Mouse (Mus musculus) midbrain, embryonic 15.5 days (tissue): ENCODE results near the gene Dst. TPM values are rescaled to one million over a fixed set of nuclear protein-coding genes. Genes with fewer than 3 reads are reported as not detected.
"Not testable (repeated sequence)": the region's sequence is repeated elsewhere in the genome, so short reads cannot be mapped to it uniquely, and the experiment has no call there.

Experiments
- ATAC-seq: fragments of 200-750 bp; cut with Nextera tagmentation; replicated peaks from 2 replicates; pipeline ENCODE4 v1.8.0; 2017; ENCODE audit warnings: moderate TSS enrichment
- H3K27ac ChIP-seq: fragments of 300-500 bp; sonication (generic); 2 replicates; pipeline ENCODE4 v1.5.1; 2015; ENCODE audit warnings: mild to moderate bottlenecking, inconsistent platforms
- H3K27me3 ChIP-seq: fragments of 300-500 bp; sonication (generic); replicated peaks from 2 replicates; pipeline ENCODE4 v1.6.1; 2015; ENCODE audit warnings: inconsistent platforms
- H3K36me3 ChIP-seq: fragments of 300-500 bp; sonication (generic); replicated peaks from 2 replicates; pipeline ENCODE4 v1.6.1; 2015; ENCODE audit warnings: inconsistent platforms
- H3K4me1 ChIP-seq: fragments of 300-500 bp; sonication (generic); 2 replicates; pipeline ENCODE4 v1.6.1; 2015; ENCODE audit warnings: inconsistent platforms
- H3K4me2 ChIP-seq: fragments of 300-500 bp; sonication (generic); 2 replicates; pipeline ENCODE4 v1.6.1; 2015; ENCODE audit warnings: inconsistent platforms, mild to moderate bottlenecking, moderate library complexity
- H3K4me3 ChIP-seq: fragments of 300-500 bp; sonication (generic); 2 replicates; pipeline ENCODE4 v1.5.1; 2015; ENCODE audit warnings: mild to moderate bottlenecking, inconsistent platforms
- H3K9ac ChIP-seq: fragments of 300-500 bp; sonication (generic); 2 replicates; pipeline ENCODE4 v1.6.1; 2015; ENCODE audit warnings: mild to moderate bottlenecking, inconsistent platforms
- H3K9me3 ChIP-seq: fragments of 300-500 bp; sonication (generic); 2 replicates; pipeline ENCODE4 v1.6.1; 2016; ENCODE audit warnings: inconsistent platforms
- WGBS: fragments of 180-500 bp; shearing (Covaris S2); methylation state at CpG from one replicate; pipeline ENCODE4 v1.1.7; 2015; ENCODE audit warnings: mixed read lengths; 5-methylcytosine and 5-hydroxymethylcytosine counted together
- polyA plus RNA-seq: library from polyadenylated mRNA; unstranded; fragments of >200 nt; fragmentation: Nextera tagmentation; extraction: Ambion mirVana; gene quantifications from 2 replicates; pipeline ENCODE4 v1.2.1, GENCODE M21; 2015

Dst gene
- polyA plus RNA-seq, 1 experiment from 2014 or later = 43.0 TPM

DNA sequence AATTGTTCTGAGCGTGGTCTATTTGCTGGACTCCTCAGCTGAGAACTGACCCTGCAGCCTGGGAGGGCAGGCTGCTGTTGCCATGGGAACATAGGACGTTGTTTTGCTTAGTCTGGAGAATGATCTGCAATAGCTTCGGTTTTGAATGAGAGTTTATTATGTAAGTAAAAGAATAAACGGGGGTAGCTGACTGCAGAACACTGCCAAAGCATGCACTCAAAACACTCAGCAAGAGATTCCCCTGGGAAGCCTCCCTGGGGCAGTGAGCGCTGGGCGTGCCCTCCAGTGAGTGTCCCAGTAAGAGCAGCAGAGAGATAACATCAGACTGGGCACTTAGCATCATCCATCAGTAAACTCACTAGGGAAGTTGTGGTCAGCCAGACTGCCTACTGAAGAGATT lies 152.4 kb downstream of the Dst start:
- peak; percentile 55 for ATAC-seq
- Histone ChIP-seq H3K9me3 (no peaks in the 10 kb centered on the region), H3K4me2 (peak overlapping the region; percentile 26), H3K27ac (peak overlapping the region; percentile 55; the same call in 1 of the 2 replicates), H3K27me3 (no peaks in the 10 kb centered on the region), H3K4me3 (0 out of 2 replicates have a peak overlapping the region, but pooled peaks have one; percentile 10), H3K9ac (no peak overlapping the region), H3K4me1 (peaks cover 25% of the 10 kb centered on the region), H3K36me3 (no peaks in the 10 kb centered on the region)
- WGBS = 3% methylated on average over 6 of the region's 6 CpGs

GRCm38 (mm10) chr1:34061078-34061477 lies 153.1 kb downstream of the Dst start:
- Histone ChIP-seq H3K9ac (no peak overlapping the region), H3K4me1 (peaks cover 25% of the 10 kb centered on the region), H3K27me3 (no peaks in the 10 kb centered on the region), H3K4me2 (peak overlapping the region; percentile 26; the same call in 1 of the 2 replicates), H3K27ac (no peak overlapping the region), H3K4me3 (no peak overlapping the region), H3K9me3 (no peaks in the 10 kb centered on the region), H3K36me3 (no peaks in the 10 kb centered on the region)
- WGBS = 19% methylated on average over 4 of the region's 4 CpGs
- ATAC-seq = peak; percentile 62

- H3K4me2 ChIP-seq = no peak overlapping the region
- ATAC-seq = no peak
- no peaks in the 10 kb centered on the region for H3K9me3 ChIP-seq
- no peaks in the 10 kb centered on the region for H3K27me3 ChIP-seq
- WGBS = 85% methylated on average over 1 of the region's 1 CpGs
- no peak overlapping the region for H3K9ac ChIP-seq
- no peaks in the 10 kb centered on the region for H3K36me3 ChIP-seq
- no peak overlapping the region for H3K27ac ChIP-seq
- H3K4me3 ChIP-seq = no peak overlapping the region
- H3K4me1 ChIP-seq = peaks cover 25% of the 10 kb centered on the region
These were observed 153.8 kb downstream of the Dst start for GRCm38 (mm10) chr1:34061860-34062259.

GRCm38 (mm10) chr1:34063943-34064342 lies 155.9 kb downstream of the Dst start:
- Histone ChIP-seq H3K36me3 (no peaks in the 10 kb centered on the region), H3K27ac (no peak overlapping the region), H3K4me3 (no peak overlapping the region), H3K9ac (no peak overlapping the region), H3K4me1 (peaks cover 25% of the 10 kb centered on the region), H3K9me3 (no peaks in the 10 kb centered on the region), H3K4me2 (no peak overlapping the region), H3K27me3 (no peaks in the 10 kb centered on the region)
- WGBS = 73% methylated on average over 3 of the region's 3 CpGs
- no peak for ATAC-seq

- ATAC-seq = no peak
- no peak overlapping the region for H3K4me2 ChIP-seq
- H3K9me3 ChIP-seq = no peaks in the 10 kb centered on the region
- H3K36me3 ChIP-seq = no peaks in the 10 kb centered on the region
- no peak overlapping the region for H3K27ac ChIP-seq
- H3K9ac ChIP-seq = no peak overlapping the region
- H3K27me3 ChIP-seq = no peaks in the 10 kb centered on the region
- 75% methylated on average over 5 of the region's 5 CpGs for WGBS
- H3K4me3 ChIP-seq = no peak overlapping the region
- peaks cover 20% of the 10 kb centered on the region for H3K4me1 ChIP-seq
These were observed 157.6 kb downstream of the Dst start for GRCm38 (mm10) chr1:34065551-34066048.

DNA sequence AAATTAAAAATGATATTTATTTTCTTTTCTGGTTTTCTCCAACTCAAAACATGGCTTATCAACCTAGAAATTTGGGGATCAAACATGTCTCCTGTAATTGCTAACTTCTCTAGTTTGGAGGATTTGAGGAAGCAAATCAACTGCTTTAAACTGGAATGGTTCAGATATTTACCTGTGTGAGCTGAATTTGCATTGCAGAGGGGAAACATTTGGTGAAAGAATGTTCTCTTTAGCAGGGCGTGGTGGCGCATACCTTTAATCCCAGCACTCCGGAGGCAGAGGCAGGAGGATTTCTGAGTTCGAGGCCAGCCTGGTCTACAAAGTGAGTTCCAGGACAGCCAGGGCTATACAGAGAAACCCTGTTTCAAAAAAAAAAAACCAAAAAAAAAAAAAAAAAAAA lies 158.4 kb downstream of the Dst start:
- not testable (repeated sequence) for H3K9me3 ChIP-seq, H3K27ac ChIP-seq, H3K9ac ChIP-seq, ATAC-seq, H3K4me3 ChIP-seq, H3K4me2 ChIP-seq, H3K36me3 ChIP-seq, H3K27me3 ChIP-seq
- WGBS = 92% methylated on average over 4 of the region's 4 CpGs
- peaks cover 13% of the 10 kb centered on the region; the same call in 1 of the 2 replicates for H3K4me1 ChIP-seq

GRCm38 (mm10) chr1:34068341-34068740 lies 160.3 kb downstream of the Dst start:
- ATAC-seq = no peak
- Histone ChIP-seq H3K4me1 (0 out of 2 replicates have a peak, but pooled peaks cover 3% of the 10 kb centered on the region), H3K36me3 (no peaks in the 10 kb centered on the region), H3K9me3 (no peaks in the 10 kb centered on the region), H3K27me3 (no peaks in the 10 kb centered on the region), H3K9ac (no peak overlapping the region), H3K27ac (no peak overlapping the region), H3K4me3 (no peak overlapping the region), H3K4me2 (no peak overlapping the region)
- 61% methylated on average over 5 of the region's 5 CpGs for WGBS

DNA sequence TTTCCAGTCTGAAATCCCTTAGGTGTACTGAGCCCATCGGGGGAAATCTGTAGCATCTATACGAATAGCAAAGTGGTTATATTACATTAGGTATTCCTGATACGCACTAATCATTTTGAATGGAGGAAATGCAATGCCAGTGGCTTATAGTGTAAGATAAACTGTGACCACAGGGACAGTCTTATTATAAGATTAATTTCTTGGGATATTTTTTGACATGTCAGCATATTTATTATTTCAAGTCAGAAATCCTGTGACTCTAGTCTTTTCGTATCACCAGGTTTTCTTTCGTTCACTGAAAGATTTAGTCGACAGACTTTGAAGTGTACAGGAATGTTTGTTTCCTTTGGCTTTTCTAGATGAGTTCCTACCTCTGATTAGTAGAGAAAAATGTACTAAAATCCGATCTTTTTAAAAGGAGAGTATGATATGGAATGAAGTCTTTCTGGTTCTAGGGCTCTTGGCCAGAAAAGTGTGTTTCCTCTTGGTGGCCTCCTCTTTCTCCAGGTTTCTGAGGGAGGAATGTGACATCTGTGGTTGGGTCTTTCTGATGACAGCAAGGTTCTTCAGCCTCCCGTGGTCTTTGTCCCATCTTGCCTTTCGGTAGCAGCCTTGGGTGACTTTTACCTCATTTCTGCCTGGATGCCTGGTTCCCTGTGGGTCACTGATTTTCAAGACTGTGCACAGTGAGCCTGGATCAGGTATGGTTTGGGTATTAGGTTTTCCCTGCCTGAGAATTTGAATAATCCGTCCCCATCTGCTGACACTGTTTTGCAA lies 161.7 kb downstream of the Dst start:
- 87% methylated on average over 10 of the region's 10 CpGs for WGBS
- H3K36me3 ChIP-seq = no peaks in the 10 kb centered on the region
- no peak overlapping the region for H3K27ac ChIP-seq
- peaks cover 14% of the 10 kb centered on the region for H3K4me1 ChIP-seq
- no peaks in the 10 kb centered on the region for H3K27me3 ChIP-seq
- H3K4me3 ChIP-seq = no peak overlapping the region
- no peak for ATAC-seq
- H3K9me3 ChIP-seq = no peaks in the 10 kb centered on the region
- H3K4me2 ChIP-seq = no peak overlapping the region
- no peak overlapping the region for H3K9ac ChIP-seq

DNA sequence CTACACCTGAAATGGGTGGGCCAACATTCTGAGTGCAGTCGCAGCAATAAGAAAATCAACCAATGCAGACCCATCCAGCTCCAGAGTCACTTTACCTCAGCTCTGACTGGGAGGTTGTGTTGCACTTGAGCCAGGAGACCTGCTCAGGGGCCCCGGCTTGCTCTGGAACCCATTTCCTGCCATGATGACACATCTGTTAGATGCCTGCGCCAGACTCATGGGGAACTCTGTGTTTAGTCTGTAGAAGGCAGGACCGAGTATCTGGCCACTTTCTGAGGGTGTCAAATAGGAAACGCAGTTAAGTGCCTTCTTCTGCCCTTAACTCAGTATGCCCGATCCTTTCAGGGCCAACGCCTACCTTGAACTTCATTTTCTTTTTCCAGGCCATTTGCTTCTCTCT lies 162.4 kb downstream of the Dst start:
- WGBS = 90% methylated on average over 7 of the region's 7 CpGs
- peaks cover 18% of the 10 kb centered on the region for H3K4me1 ChIP-seq
- H3K27me3 ChIP-seq = no peaks in the 10 kb centered on the region
- no peak overlapping the region for H3K27ac ChIP-seq
- ATAC-seq = no peak
- no peaks in the 10 kb centered on the region for H3K36me3 ChIP-seq
- no peak overlapping the region for H3K9ac ChIP-seq
- no peak overlapping the region for H3K4me3 ChIP-seq
- no peaks in the 10 kb centered on the region for H3K9me3 ChIP-seq
- H3K4me2 ChIP-seq = no peak overlapping the region

DNA sequence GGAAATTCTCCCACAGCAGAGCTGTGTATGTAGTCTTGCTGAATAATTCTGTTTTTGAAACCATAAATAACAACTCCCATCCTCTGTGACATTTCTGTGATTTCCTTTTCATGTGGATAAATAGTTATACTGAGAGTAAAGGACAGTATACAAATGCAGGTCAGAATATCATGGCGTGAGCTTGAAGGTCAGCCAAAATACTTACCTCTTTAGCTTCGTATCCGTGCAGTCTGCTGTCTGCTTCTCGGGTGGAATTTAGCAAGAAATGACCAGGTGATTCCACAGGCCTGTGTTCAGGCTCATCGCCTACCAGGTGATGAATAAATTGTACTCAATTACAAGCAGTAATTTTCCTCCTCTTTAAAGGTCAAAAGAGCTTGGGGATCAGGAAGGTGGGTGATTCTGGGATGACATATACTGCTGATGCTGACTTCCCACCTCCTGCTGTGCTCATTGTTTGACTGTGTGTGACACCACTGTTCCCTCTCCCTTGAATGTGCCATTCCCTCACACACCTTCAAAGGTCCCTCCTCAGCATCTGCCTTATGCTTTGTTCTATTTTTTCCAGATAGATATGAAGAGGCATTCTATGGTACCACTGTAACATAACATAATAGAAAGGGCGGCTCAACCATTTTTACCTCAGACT lies 163.1 kb downstream of the Dst start:
- Histone ChIP-seq H3K27ac (no peak overlapping the region), H3K4me3 (no peak overlapping the region), H3K9ac (no peak overlapping the region), H3K9me3 (no peaks in the 10 kb centered on the region), H3K4me1 (peaks cover 18% of the 10 kb centered on the region), H3K36me3 (no peaks in the 10 kb centered on the region), H3K27me3 (no peaks in the 10 kb centered on the region), H3K4me2 (no peak overlapping the region)
- WGBS = 84% methylated on average over 6 of the region's 6 CpGs
- ATAC-seq = 0 out of 2 replicates have a peak, but pooled peaks have one; percentile 11

DNA sequence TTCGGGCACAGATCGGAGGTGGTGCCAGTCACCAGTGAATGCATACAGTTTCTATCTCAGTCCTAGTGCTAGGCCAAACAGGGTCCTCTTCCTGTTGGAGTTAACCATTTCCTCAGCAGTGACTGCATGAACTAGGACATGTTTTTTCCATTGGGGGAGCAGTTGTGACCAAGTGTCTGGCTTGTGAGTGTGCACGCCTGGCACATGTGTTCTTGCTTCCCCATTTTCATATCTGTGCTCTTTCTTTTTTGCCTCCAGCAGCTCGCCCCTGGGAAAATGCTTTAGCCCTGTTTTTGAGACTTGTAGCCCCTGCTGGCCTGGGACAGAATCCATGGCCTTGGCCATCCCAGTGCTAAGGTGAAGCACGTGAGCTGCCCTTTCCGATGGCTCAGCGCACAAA lies 164.2 kb downstream of the Dst start:
- 88% methylated on average over 7 of the region's 7 CpGs for WGBS
- Histone ChIP-seq H3K36me3 (no peaks in the 10 kb centered on the region), H3K9me3 (no peaks in the 10 kb centered on the region), H3K4me3 (no peak overlapping the region), H3K27me3 (no peaks in the 10 kb centered on the region), H3K4me2 (no peak overlapping the region), H3K4me1 (peaks cover 18% of the 10 kb centered on the region), H3K27ac (no peak overlapping the region), H3K9ac (no peak overlapping the region)
- ATAC-seq = no peak

GRCm38 (mm10) chr1:34073436-34074169 lies 165.6 kb downstream of the Dst start:
- no peaks in the 10 kb centered on the region for H3K27me3 ChIP-seq
- H3K9ac ChIP-seq = no peak overlapping the region
- WGBS = 49% methylated on average over 10 of the region's 10 CpGs
- no peak overlapping the region for H3K4me3 ChIP-seq
- H3K9me3 ChIP-seq = no peaks in the 10 kb centered on the region
- 0 out of 2 replicates have a peak, but pooled peaks have one; percentile 4 for ATAC-seq
- H3K27ac ChIP-seq = no peak overlapping the region
- H3K36me3 ChIP-seq = no peaks in the 10 kb centered on the region
- peaks cover 18% of the 10 kb centered on the region for H3K4me1 ChIP-seq
- H3K4me2 ChIP-seq = no peak overlapping the region
